Comparison of ENCODE assay signal across 8 mouse cellular contexts in the genomic region with DNA sequence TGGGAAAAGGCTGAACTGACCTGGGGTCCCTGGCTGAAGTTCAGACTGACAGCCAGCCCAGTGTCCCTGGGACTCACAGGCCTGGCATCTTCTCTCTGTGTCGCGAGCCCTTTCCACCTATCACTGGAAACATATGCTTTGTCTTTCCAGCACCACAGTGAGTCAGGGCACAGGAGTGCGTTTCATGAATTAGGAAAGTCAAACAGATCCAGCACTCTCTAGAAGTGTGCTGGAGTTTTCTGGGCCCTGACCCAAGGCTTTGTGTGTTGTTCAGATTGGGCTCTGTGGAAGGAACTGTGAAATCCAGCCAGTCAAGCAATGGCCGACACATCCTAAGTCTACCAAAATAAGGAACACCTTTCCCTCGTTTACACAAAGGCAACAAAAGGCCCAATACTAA. TPM values are rescaled to one million over a fixed set of nuclear protein-coding genes. Genes with fewer than 3 reads are reported as not detected.
DNase-seq lines count a peak whose midpoint lies in the region; ATAC-seq and TF ChIP-seq lines count a peak whose summit lies in the region.

No protein-coding gene starts in this region.

- no peaks in the 10 kb centered on the region for H3K27me3 ChIP-seq in kidney, embryonic 14.5 days (ENCODE audit: control insufficient read depth, insufficient read depth, low read length)
- no peaks in the 10 kb centered on the region for H3K27me3 ChIP-seq in embryonic facial prominence, embryonic 11.5 days (ENCODE audit: control insufficient read depth, insufficient read depth, low read length)
- peaks cover 34% of the 10 kb centered on the region for H3K27me3 ChIP-seq in hindbrain, embryonic 10.5 days (ENCODE audit: insufficient read depth, poor library complexity, severe bottlenecking)
- no peaks in the 10 kb centered on the region for H3K27me3 ChIP-seq in midbrain, embryonic 13.5 days
- no peaks in the 10 kb centered on the region for H3K27me3 ChIP-seq in cerebellum, adult 2 months (ENCODE audit: control insufficient read depth, insufficient read depth, low read length)

- no peak for DNase-seq in kidney, postnatal 10 days
- no peak for DNase-seq in embryonic facial prominence, embryonic 11.5 days (ENCODE audit: low spot score)
- no peak for DNase-seq in hindbrain, embryonic 10.5 days (ENCODE audit: low spot score)
- DNase-seq in cerebellum, adult 2 months = no peak
- DNase-seq in cerebellum, adult 11-12 months = no peak
- no peak for DNase-seq in embryo, embryonic 9.5 days (ENCODE audit: extremely low spot score)

- TF ChIP-seq CTCF in cerebellum, adult 2 months (IDR thresholded peaks at IDR 0.05; ENCODE audit: borderline replicate concordance, insufficient read depth, low read depth, low read length) = no peak

- no peaks in the 10 kb centered on the region for H3K9me3 ChIP-seq in kidney, embryonic 14.5 days (ENCODE audit: control insufficient read depth, low read length)
- no peaks in the 10 kb centered on the region for H3K9me3 ChIP-seq in embryonic facial prominence, embryonic 11.5 days (replicated peaks; ENCODE audit: control insufficient read depth, low read length)
- no peaks in the 10 kb centered on the region for H3K9me3 ChIP-seq in hindbrain, embryonic 10.5 days
- no peaks in the 10 kb centered on the region for H3K9me3 ChIP-seq in midbrain, embryonic 13.5 days

- H3K4me3 ChIP-seq in kidney, embryonic 14.5 days (ENCODE audit: low read length) = no peak overlapping the region
- H3K4me3 ChIP-seq in embryonic facial prominence, embryonic 11.5 days (ENCODE audit: low read depth, low read length) = no peak overlapping the region
- peak overlapping the region; percentile 42; the same call in 1 of the 2 replicates for H3K4me3 ChIP-seq in hindbrain, embryonic 10.5 days
- no peak overlapping the region for H3K4me3 ChIP-seq in midbrain, embryonic 13.5 days (replicated peaks)
- no peak overlapping the region for H3K4me3 ChIP-seq in cerebellum, adult 2 months (replicated peaks; ENCODE audit: insufficient read depth, low read depth, low read length)

- H3K4me1 ChIP-seq in kidney, embryonic 14.5 days (ENCODE audit: control insufficient read depth, insufficient read depth, low read length) = peaks cover 39% of the 10 kb centered on the region
- H3K4me1 ChIP-seq in embryonic facial prominence, embryonic 11.5 days (ENCODE audit: control insufficient read depth, insufficient read depth, low read length) = peaks cover 19% of the 10 kb centered on the region
- H3K4me1 ChIP-seq in hindbrain, embryonic 10.5 days (replicated peaks) = peaks cover 84% of the 10 kb centered on the region
- H3K4me1 ChIP-seq in midbrain, embryonic 13.5 days (replicated peaks) = peaks cover 68% of the 10 kb centered on the region
- H3K4me1 ChIP-seq in cerebellum, adult 2 months (ENCODE audit: control insufficient read depth, insufficient read depth, low read length) = peaks cover 65% of the 10 kb centered on the region

- no peak overlapping the region for H3K9ac ChIP-seq in kidney, embryonic 14.5 days (ENCODE audit: low read depth, low read length)
- peak overlapping the region; percentile 34; the same call in 1 of the 2 replicates for H3K9ac ChIP-seq in embryonic facial prominence, embryonic 11.5 days (replicated peaks; ENCODE audit: low read length)
- H3K9ac ChIP-seq in midbrain, embryonic 13.5 days (replicated peaks) = peak overlapping the region; percentile 52

- TF ChIP-seq POLR2A in cerebellum, adult 2 months (IDR thresholded peaks at IDR 0.05; ENCODE audit: borderline replicate concordance, insufficient read depth, low read length) = no peak

- WGBS in kidney, embryonic 14.5 days = 74% methylated on average over 5 of the region's 5 CpGs
- 73% methylated on average over 5 of the region's 5 CpGs for WGBS in embryonic facial prominence, embryonic 11.5 days
- WGBS in hindbrain, embryonic 10.5 days = 75% methylated on average over 5 of the region's 5 CpGs
- 63% methylated on average over 5 of the region's 5 CpGs for WGBS in midbrain, embryonic 13.5 days
- WGBS in cerebellum, adult 2 months = 14% methylated on average over 5 of the region's 5 CpGs

- no peak overlapping the region for H3K27ac ChIP-seq in kidney, embryonic 14.5 days (ENCODE audit: low read depth, low read length)
- H3K27ac ChIP-seq in embryonic facial prominence, embryonic 11.5 days (replicated peaks; ENCODE audit: low read depth, low read length) = no peak overlapping the region
- peak overlapping the region; percentile 54; the same call in 1 of the 2 replicates for H3K27ac ChIP-seq in hindbrain, embryonic 10.5 days
- H3K27ac ChIP-seq in midbrain, embryonic 13.5 days = no peak overlapping the region
- H3K27ac ChIP-seq in cerebellum, adult 2 months (ENCODE audit: insufficient read depth, low read length) = no peak overlapping the region

- peak overlapping the region; percentile 37; the same call in 1 of the 2 replicates for H3K4me2 ChIP-seq in kidney, embryonic 14.5 days (replicated peaks; ENCODE audit: low read depth, low read length)
- peak overlapping the region; percentile 42; the same call in 1 of the 2 replicates for H3K4me2 ChIP-seq in embryonic facial prominence, embryonic 11.5 days (ENCODE audit: low read depth, low read length)
- peak overlapping the region; percentile 75 for H3K4me2 ChIP-seq in midbrain, embryonic 13.5 days (replicated peaks)

- ATAC-seq in kidney, embryonic 14.5 days (ENCODE audit: low FRiP score, low TSS enrichment) = no peak
- no peak for ATAC-seq in embryonic facial prominence, embryonic 11.5 days (replicated peaks; ENCODE audit: insufficient number of reproducible peaks, low FRiP score, low TSS enrichment, low read depth)
- no peak for ATAC-seq in midbrain, embryonic 13.5 days

- no peaks in the 10 kb centered on the region; the same call in 1 of the 2 replicates for H3K36me3 ChIP-seq in kidney, embryonic 14.5 days (ENCODE audit: control insufficient read depth, insufficient read depth, low read length)
- H3K36me3 ChIP-seq in embryonic facial prominence, embryonic 11.5 days (replicated peaks; ENCODE audit: control insufficient read depth, insufficient read depth, low read depth, low read length) = no peaks in the 10 kb centered on the region
- H3K36me3 ChIP-seq in hindbrain, embryonic 10.5 days = peaks cover 43% of the 10 kb centered on the region
- H3K36me3 ChIP-seq in midbrain, embryonic 13.5 days = peaks cover 40% of the 10 kb centered on the region

RNA-seq across cellular contexts. Expression of gene Hdac5, which starts 4.7 kb away (rescaled TPM):
- 21.6 and 29.1 TPM in 2 replicates for polyA plus RNA-seq in kidney, embryonic 14.5 days (2014; fragmentation: Nextera tagmentation; extraction: Ambion mirVana)
- polyA plus RNA-seq in embryonic facial prominence, embryonic 11.5 days (2014; fragmentation: Nextera tagmentation; extraction: Ambion mirVana) = 21.9 and 24.0 TPM in 2 replicates
- 70.3 and 101 TPM in 2 replicates for polyA plus RNA-seq in hindbrain, embryonic 10.5 days (2016; fragmentation: Nextera tagmentation; extraction: Ambion mirVana)
- polyA plus RNA-seq in midbrain, embryonic 13.5 days (2015; fragmentation: Nextera tagmentation; extraction: Ambion mirVana) = 80.5 and 106 TPM in 2 replicates
- polyA plus RNA-seq in cerebellum, adult 2 months (2012; rRNA removed) = 188 and 194 TPM in 2 replicates

RNA-seq across cellular contexts. Expression of gene BC030867, which starts 23.5 kb away (rescaled TPM):
- polyA plus RNA-seq in kidney, embryonic 14.5 days (2014; fragmentation: Nextera tagmentation; extraction: Ambion mirVana) = 18.2 and 22.9 TPM in 2 replicates
- 20.8 and 20.9 TPM in 2 replicates for polyA plus RNA-seq in embryonic facial prominence, embryonic 11.5 days (2014; fragmentation: Nextera tagmentation; extraction: Ambion mirVana)
- polyA plus RNA-seq in hindbrain, embryonic 10.5 days (2016; fragmentation: Nextera tagmentation; extraction: Ambion mirVana) = 20.9 and 28.3 TPM in 2 replicates
- polyA plus RNA-seq in midbrain, embryonic 13.5 days (2015; fragmentation: Nextera tagmentation; extraction: Ambion mirVana) = 4.6 and 5.6 TPM in 2 replicates
- 1.3 and 2.2 TPM in 2 replicates for polyA plus RNA-seq in cerebellum, adult 2 months (2012; rRNA removed)

RNA-seq across cellular contexts. Expression of gene G6pc3, which starts 35.8 kb away (rescaled TPM):
- 42.5 and 50.6 TPM in 2 replicates for polyA plus RNA-seq in kidney, embryonic 14.5 days (2014; fragmentation: Nextera tagmentation; extraction: Ambion mirVana)
- 33.3 and 37.1 TPM in 2 replicates for polyA plus RNA-seq in embryonic facial prominence, embryonic 11.5 days (2014; fragmentation: Nextera tagmentation; extraction: Ambion mirVana)
- polyA plus RNA-seq in hindbrain, embryonic 10.5 days (2016; fragmentation: Nextera tagmentation; extraction: Ambion mirVana) = 32.3 and 37.8 TPM in 2 replicates
- 31.4 and 32.9 TPM in 2 replicates for polyA plus RNA-seq in midbrain, embryonic 13.5 days (2015; fragmentation: Nextera tagmentation; extraction: Ambion mirVana)
- 115 and 120 TPM in 2 replicates for polyA plus RNA-seq in cerebellum, adult 2 months (2012; rRNA removed)

RNA-seq across cellular contexts. Expression of gene Lsm12, which starts 40.1 kb away (rescaled TPM):
- 93.9 and 106 TPM in 2 replicates for polyA plus RNA-seq in kidney, embryonic 14.5 days (2014; fragmentation: Nextera tagmentation; extraction: Ambion mirVana)
- polyA plus RNA-seq in embryonic facial prominence, embryonic 11.5 days (2014; fragmentation: Nextera tagmentation; extraction: Ambion mirVana) = 71.3 and 76.5 TPM in 2 replicates
- polyA plus RNA-seq in hindbrain, embryonic 10.5 days (2016; fragmentation: Nextera tagmentation; extraction: Ambion mirVana) = 119 and 148 TPM in 2 replicates
- polyA plus RNA-seq in midbrain, embryonic 13.5 days (2015; fragmentation: Nextera tagmentation; extraction: Ambion mirVana) = 141 and 156 TPM in 2 replicates
- 35.2 and 40.2 TPM in 2 replicates for polyA plus RNA-seq in cerebellum, adult 2 months (2012; rRNA removed)

RNA-seq across cellular contexts. Expression of gene Asb16, which starts 43.3 kb away (rescaled TPM):
- polyA plus RNA-seq in kidney, embryonic 14.5 days (2014; fragmentation: Nextera tagmentation; extraction: Ambion mirVana) = 0.09 TPM in 1 of 2 replicates, not detected in the other
- polyA plus RNA-seq in embryonic facial prominence, embryonic 11.5 days (2014; fragmentation: Nextera tagmentation; extraction: Ambion mirVana) = 0.11 TPM in 1 of 2 replicates, not detected in the other
- polyA plus RNA-seq in hindbrain, embryonic 10.5 days (2016; fragmentation: Nextera tagmentation; extraction: Ambion mirVana) = 0.08 TPM in 1 of 2 replicates, not detected in the other
- polyA plus RNA-seq in midbrain, embryonic 13.5 days (2015; fragmentation: Nextera tagmentation; extraction: Ambion mirVana) = not detected in 2 replicates
- 3.1 and 4.0 TPM in 2 replicates for polyA plus RNA-seq in cerebellum, adult 2 months (2012; rRNA removed)
